Mouse (Mus musculus) thymus, adult 2 months (tissue): ENCODE data around the gene Tbx6. TPM values are rescaled to one million over a fixed set of nuclear protein-coding genes. Genes with fewer than 3 reads are reported as not detected.

Experiments
- DNase-seq: peaks from one replicate; pipeline ENCODE4 v3.0.0; 2021
- H3K27ac ChIP-seq: fragments of 200-500 bp; 2 replicates; pipeline ENCODE4 v1.5.1; 2012; ENCODE audit warnings: low read length, control low read depth; ENCODE audit not compliant: control insufficient read depth, insufficient read depth
- H3K27me3 ChIP-seq: fragments of 200-500 bp; 2 replicates; pipeline ENCODE4 v1.6.1; 2012; ENCODE audit warnings: mild to moderate bottlenecking, low read length, moderate library complexity, mixed read lengths; ENCODE audit not compliant: control insufficient read depth, insufficient read depth
- H3K36me3 ChIP-seq: fragments of 200-500 bp; 2 replicates; pipeline ENCODE4 v1.6.1; 2012; ENCODE audit warnings: mild to moderate bottlenecking, low read length, moderate library complexity; ENCODE audit not compliant: control insufficient read depth, insufficient read depth
- H3K4me1 ChIP-seq: fragments of 200-500 bp; replicated peaks from 2 replicates; pipeline ENCODE4 v1.6.1; 2012; ENCODE audit warnings: low read length; ENCODE audit not compliant: control insufficient read depth, insufficient read depth
- H3K4me3 ChIP-seq: fragments of 200-500 bp; 2 replicates; pipeline ENCODE4 v1.5.1; 2012; ENCODE audit warnings: mild to moderate bottlenecking, low read length, control low read depth, moderate library complexity; ENCODE audit not compliant: control insufficient read depth, insufficient read depth
- CTCF ChIP-seq: fragments of 200-500 bp; IDR thresholded peaks from 2 replicates; pipeline ENCODE4 v1.5.1; 2012; ENCODE audit warnings: mild to moderate bottlenecking, control low read depth, low read length, moderate library complexity, borderline replicate concordance; ENCODE audit not compliant: control insufficient read depth, poor library complexity, insufficient read depth; ENCODE audit errors: extremely low read depth
- POLR2A ChIP-seq: fragments of 200-500 bp; IDR thresholded peaks from 2 replicates; pipeline ENCODE4 v1.6.1; 2012; ENCODE audit warnings: mild to moderate bottlenecking, low read length, control low read depth, moderate library complexity; ENCODE audit not compliant: control insufficient read depth, poor library complexity, insufficient read depth; ENCODE audit errors: extremely low read depth
- WGBS: fragments of 180-500 bp; shearing (Covaris S2); methylation state at CpG from one replicate; pipeline ENCODE4 v1.1.7; 2018; 5-methylcytosine and 5-hydroxymethylcytosine counted together
- polyA plus RNA-seq: library from polyadenylated mRNA; depleted of rRNA; stranded (reverse); fragments of >200 nt; gene quantifications from 2 replicates; pipeline ENCODE4 v1.2.3, GENCODE M21; 2012

Gene Tbx6
- polyA plus RNA-seq, 1 experiment, result 37.9 TPM

GRCm38 (mm10) chr7:126795387-126796317, 14.4 kb downstream of the Tbx6 start:
- Histone ChIP-seq H3K27ac (no peak overlapping the region), H3K27me3 (no peaks in the 10 kb centered on the region), H3K4me3 (no peak overlapping the region), H3K4me1 (peaks cover 39% of the 10 kb centered on the region), H3K36me3 (no peaks in the 10 kb centered on the region)
- DNase-seq, result no peak
- TF ChIP-seq POLR2A, result no peak
- no peak for TF ChIP-seq CTCF
- 92% methylated on average over 16 of the region's 16 CpGs for WGBS

GRCm38 (mm10) chr7:126796350-126796932, 15.2 kb downstream of the Tbx6 start:
- Histone ChIP-seq H3K36me3 (no peaks in the 10 kb centered on the region), H3K27me3 (no peaks in the 10 kb centered on the region), H3K4me3 (no peak overlapping the region), H3K27ac (no peak overlapping the region), H3K4me1 (peaks cover 37% of the 10 kb centered on the region)
- no peak for TF ChIP-seq CTCF
- TF ChIP-seq POLR2A, result no peak
- DNase-seq, result no peak
- WGBS, result 78% methylated on average over 8 of the region's 8 CpGs

GRCm38 (mm10) chr7:126797411-126798126, 16.3 kb downstream of the Tbx6 start, which contains the start of gene Fam57b:
Fam57b (plus strand) TSS chr7:126797668.
- H3K27me3 ChIP-seq, result no peaks in the 10 kb centered on the region
- WGBS, result 48% methylated on average over 21 of the region's 21 CpGs
- TF ChIP-seq POLR2A (no peak), CTCF (no peak)
- H3K27ac ChIP-seq, result peak within 1 kb of the TSS; percentile 72
- no peak for DNase-seq
- peak within 1 kb of the TSS; percentile 84 for H3K4me3 ChIP-seq
- H3K4me1 ChIP-seq, result peaks cover 37% of the 10 kb centered on the region
- no peaks in the 10 kb centered on the region for H3K36me3 ChIP-seq

- 1% methylated on average over 40 of the region's 40 CpGs for WGBS
- H3K4me1 ChIP-seq, result peaks cover 31% of the 10 kb centered on the region
- H3K4me3 ChIP-seq, result peak overlapping the region; percentile 84
- TF ChIP-seq POLR2A, result no peak
- no peak for TF ChIP-seq CTCF
- no peaks in the 10 kb centered on the region for H3K36me3 ChIP-seq
- peak overlapping the region; percentile 72 for H3K27ac ChIP-seq
- H3K27me3 ChIP-seq, result no peaks in the 10 kb centered on the region
- peak; percentile 58 for DNase-seq
Observed at GRCm38 (mm10) chr7:126798127-126799049, 17.1 kb downstream of the Tbx6 start.

GRCm38 (mm10) chr7:126799050-126799467, 17.8 kb downstream of the Tbx6 start:
- peak; percentile 95 for DNase-seq
- Histone ChIP-seq H3K36me3 (no peaks in the 10 kb centered on the region), H3K4me1 (peaks cover 25% of the 10 kb centered on the region), H3K27me3 (no peaks in the 10 kb centered on the region), H3K4me3 (peak overlapping the region; percentile 84), H3K27ac (peak overlapping the region; percentile 72)
- peak; percentile 71 for TF ChIP-seq CTCF
- TF ChIP-seq POLR2A, result peak; percentile 89
- under 1% methylated on average over 32 of the region's 36 CpGs for WGBS

GRCm38 (mm10) chr7:126799468-126800268, 18.4 kb downstream of the Tbx6 start:
- H3K27ac ChIP-seq, result peak overlapping the region; percentile 61
- H3K27me3 ChIP-seq, result no peaks in the 10 kb centered on the region
- H3K4me1 ChIP-seq, result peaks cover 20% of the 10 kb centered on the region
- H3K4me3 ChIP-seq, result peak overlapping the region; percentile 50
- no peaks in the 10 kb centered on the region for H3K36me3 ChIP-seq
- TF ChIP-seq CTCF (peak; percentile 49; the same call in 1 of the 2 replicates), POLR2A (peak; percentile 43)
- 9% methylated on average over 35 of the region's 38 CpGs for WGBS
- DNase-seq, result no peak
